Mouse (Mus musculus): Measurements from ENCODE around the gene Dph2.

The Dph2 gene

DNA sequence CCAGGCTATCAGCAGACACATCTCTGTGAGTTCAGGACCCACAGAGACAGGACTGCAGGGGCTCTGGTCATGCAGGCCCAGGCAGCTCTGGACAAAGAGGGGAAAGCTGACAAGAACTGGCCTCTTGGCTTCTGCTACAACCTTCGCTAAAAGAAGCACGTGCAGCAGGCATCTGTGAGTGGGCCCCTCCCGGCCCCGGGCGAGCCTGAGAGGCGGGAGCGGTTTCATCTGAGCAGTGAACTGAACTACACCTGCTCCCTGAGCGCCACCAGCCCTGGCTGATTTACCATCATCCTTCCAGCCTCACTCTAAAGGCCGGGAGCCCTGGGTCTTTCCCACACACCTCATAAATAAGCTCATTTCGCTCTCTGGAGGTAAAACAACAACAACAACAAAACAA is 13.5 kb downstream of the Dph2 start:
- in situ Hi-C loops (cut with MboI, MseI): no loop called here

DNA sequence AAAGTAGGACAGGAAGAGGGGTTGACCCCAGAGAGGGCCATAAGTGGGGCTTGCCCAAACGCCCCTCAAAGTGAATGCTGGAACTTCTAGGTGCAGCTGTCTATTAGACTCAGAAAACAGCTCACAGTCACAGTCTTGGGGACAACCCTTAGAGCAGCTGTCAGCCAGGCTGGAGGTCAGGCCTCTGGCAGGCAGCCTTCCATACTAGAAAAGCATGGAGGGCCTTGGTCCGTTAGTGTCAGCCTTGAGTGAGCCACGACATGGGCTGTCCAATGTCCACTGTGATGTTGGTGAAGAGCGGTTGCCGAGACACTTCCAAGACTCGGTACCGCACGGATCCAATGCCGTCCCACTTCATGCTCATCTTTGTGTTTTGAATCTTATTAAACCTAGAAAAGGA is 18.2 kb downstream of the Dph2 start:
- in situ Hi-C loops (cut with MboI, MseI): no loop called here

DNA sequence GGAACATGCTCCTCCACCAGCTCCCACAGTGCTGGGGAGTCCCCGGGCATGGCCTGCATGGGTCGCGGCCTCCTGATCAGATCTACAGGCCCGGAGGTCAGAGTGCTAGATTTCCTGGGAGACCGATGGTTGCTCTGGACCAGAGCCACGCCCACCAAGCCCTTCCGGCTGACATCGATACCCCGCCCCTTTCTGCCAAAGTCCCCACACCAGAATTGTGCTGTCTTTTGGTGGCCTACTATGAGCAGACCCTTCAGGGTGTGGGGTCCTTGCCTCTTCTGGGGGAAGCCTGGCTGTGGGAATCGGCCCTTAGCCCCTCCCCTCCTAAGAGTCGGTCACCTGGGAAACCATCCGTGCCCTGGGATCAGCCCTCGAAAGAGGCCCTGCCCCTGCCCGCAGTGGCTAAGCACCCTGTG is 19.4 kb downstream of the Dph2 start, which contains the start of gene Ccdc24:
Gene Ccdc24, minus strand, starts transcription at position 87 of the 416 bp plus-strand sequence.
- in situ Hi-C loops (cut with MboI, MseI): no loop called here

DNA sequence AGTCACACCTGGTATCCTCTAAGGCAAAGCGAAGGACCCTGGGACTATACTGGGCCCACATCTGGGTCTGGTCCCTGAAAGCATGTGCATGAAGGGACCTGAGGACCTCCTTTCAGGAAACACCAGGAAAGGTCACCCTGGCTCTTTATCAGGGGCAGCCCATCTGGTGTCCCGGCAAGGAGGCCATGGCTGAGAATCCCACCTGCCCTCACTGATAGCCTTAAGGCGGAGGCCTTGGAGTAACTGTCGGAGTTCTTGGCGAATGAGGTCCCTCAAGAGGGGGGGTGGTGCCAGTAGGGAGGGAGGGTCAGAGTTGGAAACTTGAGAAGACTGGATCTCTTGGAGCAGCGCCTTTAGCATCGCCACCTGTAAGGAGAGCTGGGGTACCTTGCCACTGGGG is 20.0 kb downstream of the Dph2 start:
- in situ Hi-C loops (cut with MboI, MseI): no loop called here

DNA sequence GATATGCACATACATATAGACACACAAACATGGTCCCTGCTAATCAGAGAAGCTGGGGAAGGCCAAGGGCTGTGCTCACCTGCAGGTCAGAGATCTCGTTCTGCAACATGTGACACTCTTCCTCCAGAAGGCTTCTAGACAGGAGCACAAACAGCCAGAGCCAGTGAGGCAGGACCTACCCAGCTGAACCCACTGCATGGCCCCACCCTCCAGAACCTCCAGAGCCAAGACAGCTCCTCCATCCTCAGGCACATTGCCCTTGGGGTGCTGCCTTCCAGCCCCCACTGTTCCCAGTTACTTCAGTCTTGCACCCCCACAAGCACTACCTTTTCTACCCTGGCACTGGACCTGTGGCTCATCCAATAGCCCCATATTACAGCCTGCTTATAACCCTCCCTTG is 21.4 kb downstream of the Dph2 start:
- in situ Hi-C loops (cut with MboI, MseI): no loop called here

DNA sequence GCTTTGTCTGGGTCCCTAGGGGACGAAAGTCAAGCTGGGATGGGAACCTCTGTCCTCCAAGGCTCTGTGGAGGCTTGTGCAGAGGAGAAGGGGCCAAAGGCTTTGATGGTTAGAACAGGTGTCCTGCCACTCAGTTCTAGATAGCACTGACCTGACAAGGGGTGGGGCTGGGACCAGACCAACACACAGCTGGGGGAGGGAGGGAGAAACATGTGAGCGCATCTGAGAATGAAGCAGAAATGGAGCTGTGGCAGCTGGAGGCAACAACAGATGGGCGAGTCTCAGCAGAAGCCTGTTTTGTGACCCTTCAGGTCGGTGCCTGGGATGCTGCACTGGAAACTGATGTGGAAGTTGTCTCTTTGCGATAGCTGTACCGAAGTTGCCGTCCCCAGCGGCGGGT is 22.5 kb downstream of the Dph2 start:
- in situ Hi-C loops (cut with MboI, MseI): no loop called here

DNA sequence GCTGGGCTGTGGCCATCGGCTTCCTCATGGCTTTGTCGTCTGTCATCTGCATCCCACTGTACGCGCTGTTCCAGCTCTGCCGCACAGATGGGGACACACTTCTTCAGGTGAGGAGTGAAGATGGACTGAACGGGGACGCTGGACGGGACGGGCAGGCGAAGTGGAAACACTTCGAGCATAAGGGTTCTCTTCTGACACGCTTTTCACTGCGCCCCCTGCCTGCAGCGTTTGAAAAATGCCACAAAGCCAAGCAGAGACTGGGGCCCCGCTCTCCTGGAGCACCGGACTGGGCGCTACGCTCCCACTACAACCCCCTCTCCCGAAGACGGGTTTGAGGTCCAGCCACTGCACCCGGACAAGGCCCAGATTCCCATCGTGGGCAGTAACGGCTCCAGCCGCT is 24.0 kb downstream of the Dph2 start:
- in situ Hi-C loops (cut with MboI, MseI): no loop called here

DNA sequence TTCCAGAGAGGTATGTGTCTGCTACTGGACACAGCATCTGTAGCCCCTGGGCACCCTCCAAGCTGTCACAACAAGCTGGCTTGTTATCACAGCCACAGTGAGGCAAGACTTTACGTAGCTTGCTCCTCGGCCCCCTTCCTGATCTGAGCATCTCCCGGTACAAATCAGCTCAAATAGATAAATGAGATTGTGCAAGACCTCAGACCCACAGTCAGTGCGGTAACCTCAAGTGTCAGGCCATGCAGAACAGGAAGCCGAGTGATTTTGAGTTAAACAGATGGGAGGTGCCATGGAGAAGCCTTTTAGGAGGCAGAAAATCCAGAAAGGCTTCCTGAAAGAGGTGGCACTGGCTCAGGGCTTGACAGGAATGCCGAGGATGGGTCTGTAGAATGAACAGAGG is 24.8 kb downstream of the Dph2 start:
- in situ Hi-C loops (cut with MboI, MseI): no loop called here

DNA sequence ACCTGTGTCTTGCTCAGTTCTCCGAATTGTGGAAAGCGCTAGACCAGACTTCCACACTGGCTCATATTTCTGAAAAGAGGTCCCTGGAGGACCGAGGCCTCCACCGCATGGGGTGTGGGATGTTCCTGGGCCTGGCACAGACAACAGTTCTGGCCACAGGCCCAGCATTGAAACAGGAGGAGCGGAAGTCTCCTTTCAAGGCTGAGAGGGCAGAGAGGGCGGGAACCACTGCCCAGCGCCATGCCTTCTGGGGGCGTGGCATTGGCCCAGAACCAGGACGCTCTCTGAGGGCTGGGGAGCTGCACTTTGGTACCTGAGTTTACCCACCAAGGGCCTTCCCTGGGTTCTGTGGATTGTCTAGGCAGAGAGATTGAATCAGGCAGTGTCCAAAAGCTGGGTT is 25.7 kb downstream of the Dph2 start:
- in situ Hi-C loops (cut with MboI, MseI): no loop called here

DNA sequence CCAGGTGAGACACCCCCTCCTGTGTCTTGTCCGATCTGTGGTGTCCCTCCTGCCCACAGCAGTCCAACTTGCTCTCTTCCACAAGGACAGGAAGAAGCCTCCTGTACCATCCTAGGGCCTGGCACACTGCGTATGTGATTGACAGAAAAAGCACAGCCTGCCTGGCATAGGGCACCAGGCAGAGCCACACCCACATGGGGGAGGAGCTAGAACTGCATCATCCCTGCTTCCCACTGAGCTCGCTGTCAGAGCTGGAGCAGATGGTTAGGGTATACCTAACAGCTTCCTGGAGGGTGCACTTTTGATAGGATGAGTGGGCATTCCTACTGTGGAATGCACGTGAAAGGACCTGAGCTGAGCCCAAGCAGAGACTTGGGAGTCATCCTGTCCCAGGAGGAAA is 29.0 kb downstream of the Dph2 start:
- in situ Hi-C loops (cut with MboI, MseI): no loop called here

DNA sequence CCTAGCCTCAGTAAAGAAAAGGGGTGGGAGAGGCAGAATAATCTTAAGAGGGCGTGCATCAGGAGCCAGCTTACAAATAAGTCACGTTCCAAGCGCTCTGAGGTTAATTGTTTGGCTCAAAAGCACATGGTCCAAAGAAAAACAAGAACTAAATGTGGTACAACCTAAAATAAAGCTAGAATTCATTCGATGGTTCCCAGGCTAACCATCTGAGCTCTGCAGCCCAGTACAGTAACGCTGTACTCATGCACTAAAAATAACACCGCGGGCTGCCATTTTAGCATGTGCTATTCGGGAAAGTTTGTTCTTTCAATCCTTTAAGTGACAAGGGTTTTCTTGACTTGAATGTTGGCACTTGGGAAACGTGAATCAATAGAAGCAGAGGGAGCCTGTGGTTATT is 31.3 kb downstream of the Dph2 start:
- in situ Hi-C loops (cut with MboI, MseI): no loop called here

DNA sequence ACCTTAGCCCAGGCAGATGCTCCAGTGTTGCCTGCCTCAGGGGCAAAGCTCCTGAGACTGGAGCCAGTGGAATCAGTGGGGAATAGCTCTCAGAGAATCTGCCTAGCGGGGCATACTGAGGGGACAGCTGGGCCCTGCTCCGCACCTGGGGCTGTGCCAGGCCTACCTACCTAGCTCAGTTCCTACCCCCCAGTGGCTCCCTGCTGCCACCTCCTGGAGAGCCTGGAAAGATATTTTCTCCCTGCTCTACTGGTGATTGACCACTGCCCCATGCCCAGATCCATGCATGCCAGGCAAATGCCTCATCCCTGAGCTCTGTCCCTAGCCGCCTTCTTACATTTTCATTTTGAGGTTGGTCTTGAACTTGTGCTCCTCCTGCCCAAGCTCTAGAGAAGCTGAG is 33.0 kb downstream of the Dph2 start:
- in situ Hi-C loops (cut with MboI, MseI): no loop called here

DNA sequence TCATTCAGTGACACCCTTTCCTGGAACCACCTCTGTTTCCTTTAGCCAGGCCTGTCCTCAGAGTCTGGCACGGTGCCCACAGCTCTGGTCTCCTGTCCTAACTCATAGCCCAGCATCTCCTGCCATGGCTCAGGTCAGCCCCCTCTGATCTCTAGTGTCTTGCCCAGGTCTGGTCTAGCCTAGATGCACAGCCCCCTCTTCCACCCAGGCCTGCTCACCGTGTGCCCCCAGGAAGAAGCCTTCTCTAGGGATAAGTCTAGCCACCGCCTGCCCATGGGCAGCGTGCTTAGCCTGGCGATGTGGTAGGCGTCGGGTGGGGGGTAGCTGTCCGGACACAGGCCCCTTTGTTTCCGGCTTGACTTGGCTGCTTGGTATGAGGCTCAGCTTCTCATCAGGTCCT is 36.7 kb downstream of the Dph2 start:
- in situ Hi-C loops (cut with MboI, MseI): no loop called here

DNA sequence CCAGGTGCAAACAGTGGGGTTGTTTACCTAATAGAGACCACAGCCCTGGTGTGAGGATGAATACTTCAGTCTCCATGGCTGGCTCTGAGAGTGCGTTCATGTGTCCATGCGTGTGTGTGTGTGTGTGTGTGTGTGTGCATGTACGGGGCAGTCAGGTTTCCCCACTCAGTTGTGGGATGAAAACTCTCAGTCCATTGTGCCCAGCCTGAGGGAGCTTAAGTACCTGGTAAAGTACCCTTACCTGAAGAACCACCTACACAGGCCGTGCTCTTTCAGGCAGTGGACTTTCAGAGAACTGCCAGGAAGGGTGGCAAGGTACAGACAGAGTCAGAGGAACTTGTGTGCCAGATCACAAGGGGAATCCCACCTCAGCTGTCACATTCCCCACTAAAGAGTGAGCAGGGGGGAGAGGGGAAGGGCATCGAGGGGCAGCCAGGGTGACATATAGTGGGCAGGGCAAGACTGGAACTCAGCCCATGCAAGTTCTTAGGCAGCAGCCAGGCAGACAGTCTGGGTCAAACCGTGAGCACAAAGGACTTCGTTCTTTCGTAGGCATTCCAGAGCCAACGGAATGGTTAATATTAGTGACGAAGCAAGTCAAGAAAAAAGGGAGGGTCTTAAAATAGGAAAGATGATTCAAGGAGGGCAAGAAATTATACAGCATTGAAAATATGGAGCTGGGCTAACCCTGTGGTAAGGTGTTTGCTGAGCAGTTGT is 39.5 kb downstream of the Dph2 start:
- in situ Hi-C loops (cut with MboI, MseI): no loop called here

DNA sequence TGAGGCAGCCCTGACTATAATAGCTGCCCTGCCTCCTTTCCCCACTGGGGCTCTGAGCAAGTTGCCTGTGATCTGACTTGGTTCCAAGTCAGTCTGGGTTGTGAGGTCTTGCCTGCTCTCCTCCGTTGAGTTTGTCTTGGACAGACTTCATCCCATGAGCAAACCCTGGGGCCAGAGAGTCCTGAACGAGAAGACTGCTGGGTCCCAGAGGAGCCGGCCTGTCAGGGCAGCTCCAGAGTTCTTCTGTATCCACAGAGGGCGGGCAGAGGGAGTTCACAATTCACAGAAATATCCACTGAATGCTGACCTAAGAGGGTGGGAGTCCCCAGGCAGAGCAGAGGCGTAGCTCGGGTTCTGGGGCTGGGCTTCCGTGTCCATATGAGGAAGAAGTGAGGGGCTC is 41.0 kb downstream of the Dph2 start:
- in situ Hi-C loops (cut with MboI, MseI): no loop called here

DNA sequence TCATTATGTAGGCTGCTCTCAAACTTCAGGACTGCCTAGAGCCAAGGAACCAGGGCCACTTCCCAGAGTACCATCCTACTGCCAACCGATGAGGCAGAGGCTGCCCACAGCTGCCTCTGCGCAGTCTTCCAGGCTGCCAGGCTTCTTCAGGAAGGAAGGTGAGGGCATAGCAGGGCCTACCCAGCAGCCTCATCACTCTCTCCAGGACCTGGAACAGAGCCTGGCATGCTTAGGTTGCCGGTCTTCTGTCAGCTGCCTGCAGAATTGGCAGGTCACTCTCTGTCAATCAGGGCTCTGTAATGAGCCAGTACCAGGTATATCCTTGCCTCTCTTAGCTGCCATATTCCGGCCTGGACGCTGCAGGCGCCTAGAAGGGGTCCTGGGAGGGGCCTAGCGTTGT is 41.7 kb downstream of the Dph2 start:
- in situ Hi-C loops (cut with MboI, MseI): no loop called here

DNA sequence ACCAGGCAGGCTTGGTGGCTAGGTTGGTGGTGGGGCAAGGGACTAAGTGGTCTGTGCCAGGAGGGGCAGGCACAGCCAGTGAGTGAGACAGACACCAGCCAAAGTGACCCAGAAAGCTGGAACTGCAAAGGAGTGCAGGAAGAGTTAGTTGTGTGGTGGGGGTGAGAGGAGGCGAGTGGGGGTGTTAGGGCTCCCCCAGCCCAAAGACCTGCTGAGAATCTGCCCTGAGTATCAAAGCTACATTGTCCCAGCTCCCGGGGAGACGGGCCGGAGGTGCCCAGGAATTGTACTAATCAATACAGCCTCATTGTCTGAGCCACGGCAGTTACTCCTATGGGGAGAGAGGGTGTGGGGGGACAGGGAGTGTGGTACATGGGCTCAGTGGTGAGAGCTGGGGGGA is 42.3 kb downstream of the Dph2 start:
- in situ Hi-C loops (cut with MboI, MseI): loop anchor here (25.0 kb wide), 1 partner anchor 1762 kb away; the partner anchor contains the start of genes Lrrc41 and Uqcrh

DNA sequence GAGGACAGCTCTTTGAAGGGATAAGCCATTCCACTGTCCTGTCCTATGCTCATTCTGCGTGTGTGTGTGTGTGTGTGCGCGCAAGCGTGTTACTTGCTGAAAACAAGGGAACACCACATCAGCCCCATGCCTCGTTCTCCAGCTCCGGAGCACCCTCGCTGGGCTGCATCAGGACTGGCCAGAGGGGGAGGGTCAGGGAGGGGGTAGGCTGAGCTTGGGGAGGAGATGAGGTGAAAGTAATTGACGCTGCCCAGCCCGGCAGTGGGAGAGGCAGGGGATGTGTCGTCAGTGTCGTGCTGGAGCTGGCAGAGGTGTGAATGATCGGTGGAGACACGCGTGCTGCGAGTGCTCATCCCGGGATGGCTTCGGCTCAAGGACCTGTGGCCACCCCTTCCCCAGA is 42.8 kb downstream of the Dph2 start:
- in situ Hi-C loops (cut with MboI, MseI): loop anchor here (25.0 kb wide), 1 partner anchor 1762 kb away; the partner anchor contains the start of genes Lrrc41 and Uqcrh

DNA sequence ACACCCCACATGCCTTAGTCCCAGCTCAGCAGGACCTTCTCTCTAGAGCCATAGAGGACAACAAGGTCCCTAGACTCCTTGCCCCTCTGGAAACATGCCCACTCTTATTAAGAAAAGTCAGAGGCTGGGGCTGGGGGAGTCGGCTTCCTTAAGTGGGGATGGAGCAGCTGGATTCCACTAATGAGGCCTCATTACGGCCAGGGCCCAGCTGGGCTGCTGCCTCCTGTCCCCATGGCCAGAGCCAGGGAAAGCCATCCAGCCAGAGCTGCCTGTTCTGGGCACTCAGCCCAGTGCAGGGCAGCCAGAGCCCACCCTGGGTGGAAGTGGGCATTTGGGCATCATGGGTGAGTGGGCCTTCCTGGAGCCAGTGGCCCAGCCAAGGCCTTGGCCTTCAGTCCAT is 44.8 kb downstream of the Dph2 start:
- in situ Hi-C loops (cut with MboI, MseI): loop anchor here (25.0 kb wide), 1 partner anchor 1760 kb away; the partner anchor contains the start of genes Lrrc41 and Uqcrh

DNA sequence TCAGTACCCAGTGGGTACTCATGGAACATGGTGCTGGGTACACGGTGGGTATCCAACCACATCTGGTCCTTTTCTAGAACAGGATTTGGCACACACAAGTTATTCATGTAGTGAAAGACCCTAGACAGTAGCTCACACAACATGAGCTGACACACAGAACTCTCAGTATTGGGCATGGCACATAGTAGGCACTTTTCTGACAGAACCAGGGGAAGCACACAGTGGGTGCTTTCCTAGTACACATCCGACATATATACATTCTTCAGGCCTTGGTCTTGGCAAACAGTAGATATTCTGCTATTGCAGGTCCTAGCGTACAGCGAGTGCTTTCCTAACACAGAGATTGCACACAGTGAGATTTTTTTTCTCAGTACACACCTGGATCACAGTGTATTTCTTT is 45.6 kb downstream of the Dph2 start:
- in situ Hi-C loops (cut with MboI, MseI): loop anchor here (25.0 kb wide), 1 partner anchor 1759 kb away; the partner anchor contains the start of genes Lrrc41 and Uqcrh

DNA sequence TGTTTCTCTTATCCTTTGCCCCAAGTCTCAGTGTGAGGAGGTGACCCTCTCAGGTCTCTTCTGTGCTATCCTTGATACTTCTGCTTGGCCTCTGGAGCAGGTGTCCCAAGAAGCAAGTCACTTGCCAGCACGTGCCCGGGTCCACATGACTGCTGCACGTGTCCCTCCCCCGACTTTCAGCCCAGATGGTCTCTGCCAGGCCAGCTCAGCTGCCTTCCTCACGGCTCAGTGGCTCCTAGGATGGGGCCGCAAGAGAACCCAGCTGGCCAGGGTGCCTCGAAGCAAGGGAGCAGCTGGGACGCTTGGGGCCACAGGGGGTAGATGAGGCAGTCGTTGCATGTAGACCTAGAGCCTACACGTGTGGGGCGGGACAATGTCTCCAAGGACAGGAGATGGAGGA is 46.5 kb downstream of the Dph2 start:
- in situ Hi-C loops (cut with MboI, MseI): loop anchor here (25.0 kb wide), 1 partner anchor 1758 kb away; the partner anchor contains the start of genes Lrrc41 and Uqcrh

DNA sequence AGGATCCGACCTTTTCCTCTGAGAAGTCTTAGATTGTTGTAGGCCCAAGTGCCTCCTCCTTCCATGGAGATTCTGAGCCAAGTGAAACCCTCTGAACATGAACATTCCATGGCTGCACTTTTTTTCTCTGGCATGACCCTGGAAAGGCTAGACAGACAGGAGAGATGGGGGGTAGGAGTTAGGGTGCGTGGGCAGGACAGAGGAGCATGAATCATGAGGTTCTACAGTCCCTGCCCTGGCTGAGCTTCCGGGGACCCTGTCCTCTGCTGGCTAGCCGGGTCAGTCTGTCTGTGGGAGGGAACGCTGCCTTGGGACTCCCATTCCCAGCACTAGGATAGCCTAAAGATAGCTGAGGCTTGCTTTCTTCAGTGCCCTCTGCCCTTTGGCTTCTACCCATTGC is 47.4 kb downstream of the Dph2 start:
- in situ Hi-C loops (cut with MboI, MseI): loop anchor here (25.0 kb wide), 1 partner anchor 1757 kb away; the partner anchor contains the start of genes Lrrc41 and Uqcrh

DNA sequence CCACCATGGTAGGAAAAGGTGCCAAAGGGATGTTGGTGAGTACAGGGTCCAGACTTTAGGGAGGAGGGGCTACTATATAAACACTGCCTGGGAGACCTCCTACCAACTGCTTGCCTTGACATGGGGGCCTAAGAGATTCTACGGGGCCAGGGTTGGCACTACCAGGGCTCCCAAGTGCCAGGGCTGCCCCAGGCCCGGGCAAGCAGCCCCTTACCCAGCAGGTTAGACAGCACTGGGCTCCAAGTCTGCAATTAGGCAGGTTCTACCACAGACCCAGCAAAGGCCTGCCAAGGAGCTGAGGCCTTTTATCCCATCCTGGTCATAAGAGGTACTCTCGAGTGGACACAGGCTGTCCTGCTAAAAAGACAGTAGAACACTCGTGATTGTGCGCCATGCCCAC is 48.7 kb downstream of the Dph2 start:
- in situ Hi-C loops (cut with MboI, MseI): loop anchor here (25.0 kb wide), 1 partner anchor 1756 kb away; the partner anchor contains the start of genes Lrrc41 and Uqcrh

Data from T-helper 1 cell (primary cell).